In genomic region chr11:32563660-32564059, GRCm38 (mm10) we compare ENCODE assay signal across 17 mouse cellular contexts. TPM values are rescaled to one million over a fixed set of nuclear protein-coding genes. Genes with fewer than 3 reads are reported as not detected.
DNase-seq lines count a peak whose midpoint lies in the region; ATAC-seq and TF ChIP-seq lines count a peak whose summit lies in the region.
"Had no signal": no experiment of that assay in that cellular context is flagged by ENCODE, and none has a peak within 500 bp of the region (broad histone marks: within the 10 kb centered on the region; RNA-seq: fewer than 3 reads in every experiment).

No protein-coding gene starts in this region.

- dilution Hi-C loops in CH12.LX (cut with MboI; ENCODE audit: extremely low pct_ligation_motif_present, extremely low pct_unique_long_range_greater_than_20kb, low sequenced_read_pairs), result no loop called here

- peak overlapping the region; percentile 51 for H3K4me2 ChIP-seq in CH12.LX (ENCODE audit: insufficient read depth, low read depth, poor library complexity, severe bottlenecking)
- H3K4me2 ChIP-seq: hindbrain, embryonic 12.5 days; lung, embryonic 14.5 days; midbrain, embryonic 12.5 days; neural tube, embryonic 12.5 days had no signal

- no peaks in the 10 kb centered on the region for H3K79me2 ChIP-seq in heart, adult 2 months (replicated peaks; ENCODE audit: control insufficient read depth, insufficient read depth, low read length)
- no peaks in the 10 kb centered on the region for H3K79me2 ChIP-seq in CH12.LX (replicated peaks; ENCODE audit: control insufficient read depth, extremely low read depth, insufficient read depth, poor library complexity, severe bottlenecking)

- WGBS in heart, adult 2 months, result 60% methylated on average over 3 of the region's 3 CpGs

- H3K27me3 ChIP-seq in heart, adult 2 months (ENCODE audit: control insufficient read depth, insufficient read depth, low read length), result no peaks in the 10 kb centered on the region
- H3K27me3 ChIP-seq in CH12.LX (replicated peaks), result no peaks in the 10 kb centered on the region
- H3K27me3 ChIP-seq: hindbrain, embryonic 12.5 days; midbrain, embryonic 12.5 days; neural tube, embryonic 12.5 days had no signal

- H3K9me3 ChIP-seq in CH12.LX (replicated peaks; ENCODE audit: low read length), result no peaks in the 10 kb centered on the region
- H3K9me3 ChIP-seq: hindbrain, embryonic 12.5 days; midbrain, embryonic 12.5 days; neural tube, embryonic 12.5 days had no signal

- ATAC-seq in monocyte, adult 5-6 weeks (replicated peaks; ENCODE audit: insufficient number of reproducible peaks, low FRiP score, low TSS enrichment, poor library complexity, severe bottlenecking), result peak; percentile 23

- no peak for TF ChIP-seq CTCF in heart, adult 2 months (IDR thresholded peaks at IDR 0.05)
- no peak for TF ChIP-seq CTCF in CH12.LX (conservative IDR thresholded peaks at IDR 0.05 in 1 of 2, IDR thresholded peaks at IDR 0.05 in 1 of 2; ENCODE audit: low read depth in 2 of 2, low read length in 2 of 2)
- no peak for TF ChIP-seq CTCF in embryonic fibroblast, embryonic 13.5 days (IDR thresholded peaks at IDR 0.05; ENCODE audit: borderline replicate concordance, insufficient read depth, low read length)

- no peaks in the 10 kb centered on the region for H3K36me3 ChIP-seq in heart, adult 2 months (ENCODE audit: control insufficient read depth, insufficient read depth, low read length)
- H3K36me3 ChIP-seq in CH12.LX (replicated peaks in 1 of 2; ENCODE audit: control insufficient read depth in 1 of 2, insufficient read depth in 1 of 2, low read length in 1 of 2), result peaks cover 8 to 49% of the 10 kb centered on the region in 2 experiments
- H3K36me3 ChIP-seq: hindbrain, embryonic 12.5 days; midbrain, embryonic 12.5 days; neural tube, embryonic 12.5 days had no signal

- peaks cover 38% of the 10 kb centered on the region for H3K4me1 ChIP-seq in heart, adult 2 months (ENCODE audit: control insufficient read depth, insufficient read depth, low read length)
- H3K4me1 ChIP-seq in CH12.LX (ENCODE audit: control insufficient read depth in 1 of 2, insufficient read depth in 2 of 2), result peaks cover 56 to 92% of the 10 kb centered on the region in 2 experiments
- peaks cover 6% of the 10 kb centered on the region; the same call in 1 of the 2 replicates for H3K4me1 ChIP-seq in embryonic fibroblast, embryonic 13.5 days (ENCODE audit: control insufficient read depth, insufficient read depth, low read length)

- no peak for TF ChIP-seq POLR2A in heart, adult 2 months (IDR thresholded peaks at IDR 0.05; ENCODE audit: insufficient read depth, low read depth, low read length)
- no peak for TF ChIP-seq POLR2A in CH12.LX (IDR thresholded peaks at IDR 0.05; ENCODE audit: low read depth, low read length)
- no peak for TF ChIP-seq POLR2A in embryonic fibroblast, embryonic 13.5 days (IDR thresholded peaks at IDR 0.05; ENCODE audit: low read depth, low read length)

- no peak overlapping the region for H3K9ac ChIP-seq in heart, adult 2 months (ENCODE audit: low read depth, low read length)
- H3K9ac ChIP-seq in CH12.LX (ENCODE audit: insufficient read depth, low read depth), result no peak overlapping the region
- H3K9ac ChIP-seq: hindbrain, embryonic 12.5 days; lung, embryonic 14.5 days; midbrain, embryonic 12.5 days; neural tube, embryonic 12.5 days had no signal

- intact Hi-C loops in heart, adult 2 months (cut with DNase I), result loop anchor here (2.0 kb wide), 1 partner anchor 25 kb away; no protein-coding TSS in a partner anchor

- no peak for DNase-seq in heart, adult 2 months
- no peak for DNase-seq in heart, postnatal 4 days
- peak; percentile 76 for DNase-seq in CH12.LX (ENCODE audit: extremely low read depth)
- DNase-seq in cerebellum, postnatal 25 days, result no peak
- DNase-seq in adrenal gland, postnatal 10 days, result no peak
- DNase-seq in adrenal gland, adult 18-20 months (ENCODE audit: low spot score in 2 of 2), result no peak
- DNase-seq: layer of hippocampus, adult 9-11 months; lung, embryonic 14.5 days; right cerebral cortex, postnatal 14 days had no signal

- TF ChIP-seq EP300 in heart, adult 2 months (IDR thresholded peaks at IDR 0.05; ENCODE audit: insufficient read depth, low read depth, low read length), result no peak
- TF ChIP-seq EP300 in CH12.LX (IDR thresholded peaks at IDR 0.05; ENCODE audit: low read length), result peak; percentile 60; the same call in 1 of the 2 replicates

- in situ Hi-C loops in CH12.LX (cut with MboI; ENCODE audit: low pct_ligation_motif_present, low pct_unique_long_range_greater_than_20kb, low sequenced_read_pairs), result no loop called here

- TF ChIP-seq RAD21 in CH12.LX (IDR thresholded peaks at IDR 0.05; ENCODE audit: low read depth, low read length), result no peak

- peak overlapping the region; percentile 10 for H3K27ac ChIP-seq in heart, adult 2 months
- H3K27ac ChIP-seq in CH12.LX (ENCODE audit: insufficient read depth, low read depth), result peak overlapping the region; percentile 87; the same call in 1 of the 2 replicates
- peak overlapping the region; percentile 11; the same call in 1 of the 2 replicates for H3K27ac ChIP-seq in embryonic fibroblast, embryonic 13.5 days (ENCODE audit: insufficient read depth, low read length)
- H3K27ac ChIP-seq: hindbrain, embryonic 12.5 days; midbrain, embryonic 12.5 days; neural tube, embryonic 12.5 days had no signal

- no peak overlapping the region for H3K4me3 ChIP-seq in heart, adult 2 months
- H3K4me3 ChIP-seq in CH12.LX (replicated peaks in 1 of 3; ENCODE audit: low read depth in 2 of 3, low read length in 2 of 3, poor library complexity in 1 of 3), result no peak overlapping the region
- H3K4me3 ChIP-seq in embryonic fibroblast, embryonic 13.5 days (ENCODE audit: insufficient read depth, low read length), result no peak overlapping the region
- H3K4me3 ChIP-seq: erythroblast, embryonic 14.5 days; hindbrain, embryonic 12.5 days; midbrain, embryonic 12.5 days; neural tube, embryonic 12.5 days had no signal

TF ChIP-seq in CH12.LX, 34 proteins besides CTCF, POLR2A, EP300 and RAD21 (continues in another document):
- TF ChIP-seq TCF12 (IDR thresholded peaks at IDR 0.05; ENCODE audit: low read depth, low read length) (0 out of 2 replicates have a peak, but pooled peaks have one; percentile 21), ZMIZ1 (IDR thresholded peaks at IDR 0.05; ENCODE audit: low read depth, low read length) (peak; percentile 49; the same call in 1 of the 2 replicates), MXI1 (IDR thresholded peaks at IDR 0.05; ENCODE audit: low read depth, low read length) (peak; percentile 67; the same call in 1 of the 2 replicates), NRF1 (IDR thresholded peaks at IDR 0.05; ENCODE audit: low read depth, low read length) (no peak), ETS1 (conservative IDR thresholded peaks at IDR 0.05; ENCODE audit: low read depth, low read length) (peak; percentile 64), SIN3A (IDR thresholded peaks at IDR 0.05; ENCODE audit: low read length) (peak; percentile 68), CHD1 (IDR thresholded peaks at IDR 0.05; ENCODE audit: low read depth, low read length) (no peak), ZKSCAN1 (IDR thresholded peaks at IDR 0.05; ENCODE audit: borderline replicate concordance, low read depth, low read length) (no peak), KAT2A (IDR thresholded peaks at IDR 0.05; ENCODE audit: insufficient replicate concordance, low read length) (no peak), MYC (IDR thresholded peaks at IDR 0.05; ENCODE audit: low read depth, low read length) (0 out of 2 replicates have a peak, but pooled peaks have one; percentile 42), USF1 (IDR thresholded peaks at IDR 0.05; ENCODE audit: low read depth, low read length) (no peak), CHD2 (IDR thresholded peaks at IDR 0.05; ENCODE audit: low read length) (no peak), ZNF384 (IDR thresholded peaks at IDR 0.05; ENCODE audit: low read depth, low read length) (peak; percentile 46; the same call in 1 of the 2 replicates), IRF4 (IDR thresholded peaks at IDR 0.05; ENCODE audit: low read depth, low read length) (peak; percentile 70), MAFK (IDR thresholded peaks at IDR 0.05; ENCODE audit: insufficient replicate concordance, low read length) (peak; percentile 25; the same call in 1 of the 2 replicates), MAX (IDR thresholded peaks at IDR 0.05; ENCODE audit: low read length) (0 out of 2 replicates have a peak, but pooled peaks have one; percentile 27), BHLHE40 (IDR thresholded peaks at IDR 0.05; ENCODE audit: low read depth, low read length) (no peak; the same call in 1 of the 2 replicates), POLR2AphosphoS2 (IDR thresholded peaks at IDR 0.05; ENCODE audit: low read depth, low read length) (no peak), ZC3H11A (IDR thresholded peaks at IDR 0.05; ENCODE audit: low read depth, low read length) (no peak), ELF1 (IDR thresholded peaks at IDR 0.05; ENCODE audit: low read depth, low read length) (peak; percentile 63; the same call in 1 of the 2 replicates), JUND (conservative IDR thresholded peaks at IDR 0.05; ENCODE audit: low read depth, low read length) (0 out of 2 replicates have a peak, but pooled peaks have one; percentile 20)

RNA-seq across cellular contexts. Expression of gene Stk10, which starts 30.6 kb away (rescaled TPM):
- total RNA-seq in heart, adult 2 months (2021), result 10 to 100 TPM in 1 of 2 experiments, 1 to 10 TPM in 1; 9.2 to 10.1 TPM
- 8.4 and 9.8 TPM in 2 replicates for polyA plus RNA-seq in heart, adult 2 months (2012; rRNA removed)
- total RNA-seq in heart, postnatal 4 days (2021), result 10 to 100 TPM; 11.8 to 12.7 TPM
- total RNA-seq in CH12.LX (2012; rRNA removed) (18.6 and 23.2 TPM in 2 replicates), CH12.LX (2014; rRNA removed) (19.2 and 20.0 TPM in 2 replicates)
- 37.4 and 40.3 TPM in 2 replicates for polyA plus RNA-seq in CH12.LX (2012; ENCODE audit: insufficient read length, low read depth)
- polyA plus RNA-seq in embryonic fibroblast, embryonic 13.5 days (2011; ENCODE audit: insufficient read length, low read depth, missing spikeins), result 4.4 and 6.1 TPM in 2 replicates
- total RNA-seq in monocyte, adult 5-6 weeks (2017), result 432 to 527 TPM (median 505 TPM) in 3 replicates
- total RNA-seq in adrenal gland, postnatal 10 days (2021), result 10 to 100 TPM; 11.9 to 15.1 TPM
- total RNA-seq in adrenal gland, adult 18-20 months (2021), result 10 to 100 TPM in 1 of 2 experiments, 1 to 10 TPM in 1; 9.8 to 13.3 TPM

RNA-seq across cellular contexts. Expression of gene Efcab9, which starts 31.8 kb away (rescaled TPM):
- not detected for total RNA-seq in heart, adult 2 months (2021)
- not detected in 2 replicates for polyA plus RNA-seq in heart, adult 2 months (2012; rRNA removed)
- under 1 TPM in 1 of 2 experiments, not detected in 1; 0.47 TPM for total RNA-seq in heart, postnatal 4 days (2021)
- total RNA-seq in CH12.LX (2012; rRNA removed) (0.25 TPM in 1 of 2 replicates, not detected in the other), CH12.LX (2014; rRNA removed) (not detected in 2 replicates)
- 1.1 and 1.5 TPM in 2 replicates for polyA plus RNA-seq in CH12.LX (2012; ENCODE audit: insufficient read length, low read depth)
- 0.75 TPM in 1 of 2 replicates, not detected in the other for polyA plus RNA-seq in embryonic fibroblast, embryonic 13.5 days (2011; ENCODE audit: insufficient read length, low read depth, missing spikeins)
- total RNA-seq in monocyte, adult 5-6 weeks (2017), result 9.8 to 11.3 TPM (median 10.5 TPM) in 3 replicates
- total RNA-seq in adrenal gland, postnatal 10 days (2021), result 1 to 10 TPM in 1 of 2 experiments, under 1 TPM in 1; 0.93 to 1.2 TPM
- total RNA-seq in adrenal gland, adult 18-20 months (2021), result 1 to 10 TPM; 1.0 to 1.6 TPM
- total RNA-seq: heart, adult 8-10 months had no signal
- polyA plus RNA-seq: erythroblast, embryonic 14.5 days; hindbrain, embryonic 12.5 days; limb, embryonic 11.5 days had no signal

Comparison
In these comparisons a context has a peak if more than half of its experiments do, and no peak if none do; other contexts are left out.
1. H3K27ac ChIP-seq: peak in every context shown above with its lines; median percentile 87 in CH12.LX; 11 in embryonic fibroblast, embryonic 13.5 days; 10 in heart, adult 2 months.
2. RNA of gene Stk10, which starts 30.6 kb away (total RNA-seq): 432 to 527 TPM in monocyte, adult 5-6 weeks; 18.6 to 23.2 TPM in CH12.LX, 11.9 to 15.1 TPM in adrenal gland, postnatal 10 days, 9.8 to 13.3 TPM in adrenal gland, adult 18-20 months, 11.8 to 12.7 TPM in heart, postnatal 4 days and 9.2 to 10.1 TPM in heart, adult 2 months; every median in the first group is over 10 times any median in the second.